Mouse (Mus musculus): Measurements from ENCODE around the gene Foxred1.

GRCm38 (mm10) chr9:35175251-35176123, 35.4 kb downstream of the Foxred1 start, which contains the start of gene Dcps:
- TF ChIP-seq CTCF (IDR thresholded peaks at IDR 0.05; ENCODE audit: low read depth) (peak; percentile 36), EP300 (IDR thresholded peaks at IDR 0.05; ENCODE audit: low read depth) (no peak)
